Mouse (Mus musculus) neural tube, embryonic 14.5 days (tissue): Measurements from ENCODE around the gene Pip5kl1. TPM values are rescaled to one million over a fixed set of nuclear protein-coding genes. Genes with fewer than 3 reads are reported as not detected.
A peak's percentile ranks its signal among the peaks of the same experiment; 100 is the strongest.

Experiments
- ATAC-seq: fragments of 200-750 bp; cut with Nextera tagmentation; 2 replicates; pipeline ENCODE4 v1.8.0; 2017; ENCODE audit warnings: low read depth, mild to moderate bottlenecking, moderate TSS enrichment, moderate library complexity
- H3K27ac ChIP-seq: fragments of 300-500 bp; sonication (generic); 2 replicates; pipeline ENCODE4 v1.5.1; 2014; ENCODE audit warnings: low read depth, mild to moderate bottlenecking, control low read depth, low read length, moderate library complexity, mixed read lengths
- H3K27me3 ChIP-seq: fragments of 300-500 bp; sonication (generic); 2 replicates; pipeline ENCODE4 v1.6.1; 2014; ENCODE audit warnings: low read length; ENCODE audit not compliant: control insufficient read depth, insufficient read depth
- H3K36me3 ChIP-seq: fragments of 300-500 bp; sonication (generic); 2 replicates; pipeline ENCODE4 v1.6.1; 2014; ENCODE audit warnings: low read length, mixed read lengths; ENCODE audit not compliant: control insufficient read depth, insufficient read depth
- H3K4me1 ChIP-seq: fragments of 300-500 bp; sonication (generic); 2 replicates; pipeline ENCODE4 v1.6.1; 2014; ENCODE audit warnings: low read length; ENCODE audit not compliant: control insufficient read depth, insufficient read depth
- H3K4me2 ChIP-seq: fragments of 300-500 bp; sonication (generic); 2 replicates; pipeline ENCODE4 v1.6.1; 2014; ENCODE audit warnings: mild to moderate bottlenecking, low read depth, low read length, control low read depth
- H3K4me3 ChIP-seq: fragments of 300-500 bp; sonication (generic); 2 replicates; pipeline ENCODE4 v1.5.1; 2014; ENCODE audit warnings: low read depth, low read length, control low read depth, mixed read lengths
- H3K9ac ChIP-seq: fragments of 300-500 bp; sonication (generic); replicated peaks from 2 replicates; pipeline ENCODE4 v1.6.1; 2014; ENCODE audit warnings: low read depth, mild to moderate bottlenecking, control low read depth, low read length, mixed read lengths
- H3K9me3 ChIP-seq: fragments of 300-500 bp; sonication (generic); 2 replicates; pipeline ENCODE4 v1.6.1; 2016; ENCODE audit warnings: low read length; ENCODE audit not compliant: control insufficient read depth
- WGBS: fragments of 180-500 bp; shearing (Covaris S2); extraction: QIAGEN DNeasy Blood & Tissue Kit; methylation state at CpG from one replicate; pipeline ENCODE4 v1.1.7; 2014; 5-methylcytosine and 5-hydroxymethylcytosine counted together
- polyA plus RNA-seq: library from polyadenylated mRNA; unstranded; fragments of >200 nt; fragmentation: Nextera tagmentation; extraction: Ambion mirVana; gene quantifications from 2 replicates; pipeline ENCODE4 v1.2.1, GENCODE M21; 2014

Gene Pip5kl1
- polyA plus RNA-seq, 1 experiment from 2014 or later: 17.1 TPM

DNA sequence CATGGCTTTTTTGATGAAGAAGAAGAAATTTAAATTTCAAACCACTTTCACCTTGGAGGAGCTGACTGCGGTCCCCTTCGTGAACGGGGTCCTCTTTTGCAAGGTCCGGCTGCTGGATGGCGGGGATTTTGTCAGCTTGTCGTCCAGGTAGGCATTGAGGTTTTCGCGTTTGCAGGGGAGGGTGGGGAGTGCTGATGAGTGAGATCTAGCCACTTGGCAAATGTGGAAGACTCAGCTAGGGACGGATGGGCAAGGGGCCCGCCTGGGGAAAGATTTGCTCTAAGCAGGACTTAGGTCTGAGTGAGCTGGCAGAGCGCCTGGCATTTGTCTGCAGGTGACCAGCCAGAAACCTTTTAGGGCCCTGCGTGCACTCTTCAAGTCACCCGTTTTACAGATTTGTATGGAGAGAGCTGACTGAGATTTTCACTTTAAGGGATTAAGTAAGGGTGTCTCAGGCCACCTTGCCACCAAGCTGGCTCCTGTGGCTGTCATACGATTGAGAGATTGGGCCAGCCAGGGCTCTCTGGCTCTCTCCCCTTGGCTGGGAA, 38.4 kb upstream of the Pip5kl1 start:
- Histone ChIP-seq H3K36me3 (no peaks in the 10 kb centered on the region), H3K27me3 (no peaks in the 10 kb centered on the region), H3K4me3 (peak overlapping the region; percentile 86), H3K9ac (peak overlapping the region; percentile 94), H3K9me3 (no peaks in the 10 kb centered on the region), H3K4me2 (peak overlapping the region; percentile 82), H3K4me1 (peaks cover 40% of the 10 kb centered on the region), H3K27ac (peak overlapping the region; percentile 91)
- under 1% methylated on average over 14 of the region's 14 CpGs for WGBS
- ATAC-seq: no peak

DNA sequence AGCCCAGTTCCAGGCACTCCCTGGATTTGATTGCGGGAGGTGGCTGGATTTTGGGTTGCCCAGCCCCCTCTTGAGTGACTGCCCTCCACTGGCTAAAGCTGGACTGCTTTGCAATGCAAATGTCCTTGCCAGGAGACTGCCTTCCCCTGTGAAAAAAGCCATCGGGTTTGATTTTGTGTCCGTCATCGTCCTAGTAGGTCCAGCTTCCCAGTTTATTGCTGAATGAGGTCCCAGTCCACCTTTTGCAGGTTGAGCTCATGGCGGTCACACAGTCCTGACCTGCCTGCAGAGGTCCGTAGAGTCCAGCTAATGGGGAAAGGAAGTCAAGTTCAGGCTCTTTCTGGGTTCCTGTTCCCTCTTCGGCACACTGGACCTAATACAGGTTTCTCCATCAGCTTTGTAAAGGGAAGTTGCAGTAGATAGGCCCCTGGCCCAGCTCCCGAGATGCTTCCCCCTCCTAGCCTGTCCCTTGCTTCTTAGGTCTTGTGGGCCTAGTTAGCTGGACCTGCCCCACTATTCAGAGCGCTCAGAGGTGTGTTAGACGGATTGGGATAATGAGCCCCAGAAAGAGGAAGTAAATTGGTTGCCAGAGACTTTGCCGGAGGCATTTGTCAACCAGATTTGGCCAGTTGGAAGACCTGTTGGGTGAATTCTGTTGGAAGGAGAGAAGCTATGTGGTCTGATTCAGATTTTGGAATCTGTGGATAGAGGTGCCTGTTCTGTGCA, 37.8 kb upstream of the Pip5kl1 start:
- ATAC-seq: no peak
- WGBS: 4% methylated on average over 11 of the region's 11 CpGs
- H3K27ac ChIP-seq: peak overlapping the region; percentile 44; the same call in 1 of the 2 replicates
- H3K27me3 ChIP-seq: no peaks in the 10 kb centered on the region
- no peaks in the 10 kb centered on the region for H3K9me3 ChIP-seq
- peaks cover 40% of the 10 kb centered on the region for H3K4me1 ChIP-seq
- peak overlapping the region; percentile 86 for H3K4me3 ChIP-seq
- H3K9ac ChIP-seq: peak overlapping the region; percentile 94
- H3K4me2 ChIP-seq: peak overlapping the region; percentile 82
- H3K36me3 ChIP-seq: no peaks in the 10 kb centered on the region

DNA sequence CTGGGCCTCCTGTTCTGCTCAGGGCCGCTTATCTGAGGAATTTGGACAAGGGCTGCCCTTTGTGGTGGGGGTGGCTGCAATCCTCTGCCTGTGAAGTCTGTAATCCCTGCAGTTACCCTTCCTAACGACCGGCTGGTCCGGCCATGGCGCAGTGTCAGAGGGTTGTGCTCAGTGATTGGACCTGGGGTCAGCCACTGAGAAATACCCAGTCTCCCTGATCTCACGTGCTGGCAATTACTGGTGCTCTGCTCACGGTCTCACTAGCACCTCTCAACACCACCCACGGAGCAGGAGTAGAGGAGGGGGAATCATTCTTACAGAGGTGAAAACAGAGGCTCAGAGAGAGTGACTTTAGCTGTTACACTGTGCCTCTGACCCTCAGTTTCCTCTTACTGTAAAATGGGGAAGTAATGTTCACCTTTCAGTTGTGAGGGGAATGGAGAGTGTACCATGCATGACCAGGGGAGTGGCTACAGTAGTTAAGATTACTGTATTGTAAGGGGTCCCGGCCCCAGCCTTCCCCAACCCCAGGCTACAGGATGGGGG, 37.2 kb upstream of the Pip5kl1 start:
- H3K4me2 ChIP-seq: peak overlapping the region; percentile 82
- H3K27me3 ChIP-seq: no peaks in the 10 kb centered on the region
- H3K9ac ChIP-seq: peak overlapping the region; percentile 94
- H3K36me3 ChIP-seq: no peaks in the 10 kb centered on the region
- no peak overlapping the region for H3K27ac ChIP-seq
- H3K4me1 ChIP-seq: peaks cover 40% of the 10 kb centered on the region
- no peaks in the 10 kb centered on the region for H3K9me3 ChIP-seq
- 11% methylated on average over 9 of the region's 9 CpGs for WGBS
- peak overlapping the region; percentile 86 for H3K4me3 ChIP-seq
- no peak for ATAC-seq

DNA sequence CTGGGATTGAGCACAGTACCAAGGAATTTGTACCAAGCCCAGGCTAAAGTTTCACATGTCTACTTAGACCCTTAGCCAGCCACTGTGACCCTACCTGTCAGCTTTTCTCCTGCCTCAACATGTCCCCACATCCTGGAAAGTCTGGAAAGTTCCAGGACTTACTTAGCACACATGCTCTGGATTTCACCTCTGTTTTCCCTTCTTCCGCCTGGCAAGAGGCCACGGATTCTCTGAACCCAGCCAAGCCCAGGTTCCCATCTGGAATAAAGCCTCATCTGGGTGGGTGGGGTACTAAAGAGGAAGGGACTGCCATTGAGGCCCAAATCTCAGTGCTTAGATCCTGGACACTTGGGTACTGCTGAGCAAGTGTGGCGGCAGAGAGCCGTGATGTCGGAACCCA, 36.7 kb upstream of the Pip5kl1 start:
- Histone ChIP-seq H3K27ac (no peak overlapping the region), H3K4me3 (peak overlapping the region; percentile 86), H3K9me3 (no peaks in the 10 kb centered on the region), H3K4me2 (peak overlapping the region; percentile 82), H3K27me3 (no peaks in the 10 kb centered on the region), H3K9ac (peak overlapping the region; percentile 32; the same call in 1 of the 2 replicates), H3K4me1 (peaks cover 41% of the 10 kb centered on the region), H3K36me3 (no peaks in the 10 kb centered on the region)
- no peak for ATAC-seq
- 68% methylated on average over 5 of the region's 5 CpGs for WGBS

DNA sequence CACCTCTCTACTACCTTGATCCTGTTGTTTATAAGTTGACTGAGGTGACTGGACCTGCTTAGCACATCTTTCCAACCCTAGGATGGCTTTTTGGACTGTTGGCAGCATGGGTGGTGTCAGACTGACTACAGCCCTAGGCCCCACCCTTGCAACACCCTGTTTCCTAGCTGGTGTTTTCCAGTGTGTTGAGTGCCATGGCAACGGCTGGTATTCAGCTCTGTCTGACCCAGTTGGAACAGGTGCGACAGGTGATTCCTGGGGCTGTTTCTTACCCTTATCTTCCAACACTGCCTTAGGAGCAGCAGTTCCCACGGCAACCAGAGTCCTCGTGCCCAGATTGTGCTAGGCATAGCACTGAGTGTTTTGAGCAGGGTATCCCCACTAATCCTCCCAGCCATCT, 36.1 kb upstream of the Pip5kl1 start:
- H3K27ac ChIP-seq: no peak overlapping the region
- no peaks in the 10 kb centered on the region for H3K9me3 ChIP-seq
- peak overlapping the region; percentile 82 for H3K4me2 ChIP-seq
- H3K27me3 ChIP-seq: no peaks in the 10 kb centered on the region
- 74% methylated on average over 4 of the region's 4 CpGs for WGBS
- ATAC-seq: no peak
- H3K9ac ChIP-seq: peak overlapping the region; percentile 32; the same call in 1 of the 2 replicates
- H3K4me3 ChIP-seq: no peak overlapping the region; the same call in 1 of the 2 replicates
- peaks cover 43% of the 10 kb centered on the region for H3K4me1 ChIP-seq
- no peaks in the 10 kb centered on the region for H3K36me3 ChIP-seq

DNA sequence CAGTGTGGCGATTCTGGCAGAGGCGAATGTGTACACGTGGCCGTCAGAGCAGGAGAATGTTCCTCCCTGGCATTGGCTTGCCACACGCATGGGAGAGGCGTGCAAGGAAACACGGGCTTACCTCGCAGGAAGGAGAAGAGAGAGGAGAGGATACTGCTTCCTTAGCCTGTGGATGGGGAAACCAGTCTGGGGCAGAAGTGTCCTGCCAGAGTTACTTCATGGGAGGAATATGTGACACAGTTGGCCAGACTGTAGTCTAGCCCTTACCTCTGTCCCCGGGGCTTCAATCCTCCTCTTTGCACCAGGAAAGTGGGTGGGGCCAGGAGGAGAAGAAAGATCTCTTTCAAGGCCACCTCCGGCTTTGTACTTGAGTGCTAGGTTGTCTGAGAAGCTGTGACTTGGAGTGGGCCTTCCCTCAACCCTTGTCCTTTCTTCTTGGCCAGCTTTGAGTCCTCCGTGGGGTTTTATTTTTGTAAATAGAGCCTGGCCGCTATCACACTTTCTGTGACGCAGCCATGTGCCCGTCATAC, 35.1 kb upstream of the Pip5kl1 start:
- no peak overlapping the region for H3K4me3 ChIP-seq
- H3K27me3 ChIP-seq: no peaks in the 10 kb centered on the region
- no peak overlapping the region for H3K27ac ChIP-seq
- H3K9ac ChIP-seq: no peak overlapping the region
- H3K4me1 ChIP-seq: peaks cover 36% of the 10 kb centered on the region
- H3K9me3 ChIP-seq: no peaks in the 10 kb centered on the region
- WGBS: 82% methylated on average over 14 of the region's 14 CpGs
- ATAC-seq: no peak
- H3K4me2 ChIP-seq: no peak overlapping the region; the same call in 1 of the 2 replicates
- no peaks in the 10 kb centered on the region for H3K36me3 ChIP-seq

DNA sequence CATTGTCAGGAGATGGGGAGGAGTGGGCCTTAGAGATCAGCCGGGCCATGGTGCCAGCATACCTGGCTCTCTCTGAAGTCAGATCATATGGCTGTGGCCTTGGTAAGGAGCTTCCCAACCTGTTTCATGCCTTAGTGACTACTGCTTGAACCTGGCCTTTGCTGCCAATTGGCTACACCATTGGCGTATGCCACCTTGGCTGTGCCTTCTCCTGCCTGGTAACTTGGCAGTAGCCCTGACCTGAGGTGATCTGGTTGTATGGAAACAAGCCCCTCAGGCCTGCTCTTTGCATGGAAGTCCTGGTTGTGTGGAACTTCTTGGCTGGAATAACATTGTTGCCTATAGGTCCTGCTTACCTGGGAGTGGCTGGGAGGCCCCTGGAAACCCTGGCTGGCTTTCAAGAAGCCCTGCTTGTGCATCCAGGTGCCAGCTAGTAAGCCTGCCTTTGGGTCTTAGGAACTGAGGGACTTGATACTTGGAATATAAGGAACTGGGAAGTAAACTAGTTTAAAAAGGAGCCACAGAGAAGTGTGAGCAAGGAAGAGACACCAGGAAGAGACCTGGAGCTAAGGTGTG, 33.2 kb upstream of the Pip5kl1 start:
- Histone ChIP-seq H3K36me3 (no peaks in the 10 kb centered on the region), H3K4me2 (no peak overlapping the region), H3K9me3 (no peaks in the 10 kb centered on the region), H3K4me1 (peaks cover 33% of the 10 kb centered on the region), H3K27me3 (no peaks in the 10 kb centered on the region), H3K27ac (no peak overlapping the region), H3K4me3 (no peak overlapping the region), H3K9ac (no peak overlapping the region)
- 91% methylated on average over 2 of the region's 2 CpGs for WGBS
- no peak for ATAC-seq

DNA sequence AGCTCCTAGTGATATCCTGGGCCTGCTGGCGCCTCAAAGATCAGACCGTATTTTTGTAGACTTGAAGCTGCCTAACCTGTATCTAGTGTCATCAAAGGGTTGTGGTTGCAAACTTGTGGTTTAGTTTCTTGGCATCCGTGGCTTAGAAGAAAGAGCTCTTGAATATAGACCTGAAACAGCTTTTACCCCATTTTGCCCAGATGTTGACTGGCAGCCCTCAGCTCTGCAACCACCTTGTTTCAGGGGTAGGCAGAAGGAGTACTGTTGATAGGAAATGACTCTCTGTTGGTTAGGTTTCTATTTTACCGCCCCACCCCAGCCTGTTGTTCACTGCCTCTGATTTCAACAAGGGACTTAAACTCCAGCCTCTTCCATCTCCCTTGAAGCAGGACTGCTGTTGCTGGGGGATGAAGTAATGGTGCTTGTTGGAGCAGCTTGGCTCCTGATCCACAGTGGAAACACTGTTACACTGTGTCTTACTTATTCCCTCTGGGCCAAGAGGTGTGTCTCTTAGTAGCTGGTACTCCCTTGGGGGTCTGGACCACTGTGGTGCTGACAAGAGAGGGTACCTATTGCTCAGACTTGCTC, 32.5 kb upstream of the Pip5kl1 start:
- H3K9me3 ChIP-seq: no peaks in the 10 kb centered on the region
- H3K4me1 ChIP-seq: peaks cover 27% of the 10 kb centered on the region
- WGBS: 95% methylated on average over 4 of the region's 4 CpGs
- no peaks in the 10 kb centered on the region for H3K36me3 ChIP-seq
- H3K27ac ChIP-seq: no peak overlapping the region
- no peak overlapping the region for H3K9ac ChIP-seq
- no peak overlapping the region for H3K4me3 ChIP-seq
- ATAC-seq: no peak
- H3K27me3 ChIP-seq: no peaks in the 10 kb centered on the region
- no peak overlapping the region for H3K4me2 ChIP-seq
